Mouse (Mus musculus) 3134 (cell line): ENCODE results near the gene Ackr3.

Experiments
- DNase-seq: peaks from one replicate; pipeline ENCODE4 v3.0.0-alpha.2; 2011; ENCODE audit warnings: low spot score; ENCODE audit not compliant: insufficient read length; ENCODE audit errors: extremely low read depth

Ackr3 gene

DNA sequence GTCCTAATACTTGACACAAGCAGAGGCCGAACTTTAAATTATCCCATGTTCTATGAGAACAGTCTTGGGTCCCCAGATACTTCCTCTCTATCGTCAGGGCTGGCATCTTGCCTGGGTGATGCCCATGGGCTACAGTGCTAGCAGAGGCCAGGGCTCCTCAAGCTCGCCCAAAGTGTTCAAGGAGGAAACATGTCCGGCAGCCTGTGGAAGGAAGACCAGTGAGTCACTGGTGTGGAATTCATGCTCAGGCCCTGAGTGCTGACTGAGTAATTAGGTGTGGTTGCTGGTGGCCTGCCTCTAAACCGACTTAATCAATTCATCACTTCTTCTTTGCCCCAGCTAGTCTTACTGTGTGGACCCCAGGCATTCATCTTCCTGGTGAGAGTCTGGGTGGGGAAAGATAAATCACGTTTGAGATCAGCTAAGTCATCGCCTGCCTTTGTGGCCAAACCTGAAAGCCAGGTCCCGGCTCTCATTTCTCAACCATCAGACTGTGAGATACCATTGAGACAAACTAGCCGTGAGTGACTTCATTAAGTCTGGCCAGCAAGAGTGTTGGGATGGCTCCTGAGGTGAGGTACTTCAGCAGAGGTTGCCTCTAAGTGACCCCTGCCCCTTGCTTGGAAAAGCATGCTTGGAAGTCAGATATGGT lies 21.9 kb downstream of the Ackr3 start:
- peak; percentile 80 for DNase-seq

DNA sequence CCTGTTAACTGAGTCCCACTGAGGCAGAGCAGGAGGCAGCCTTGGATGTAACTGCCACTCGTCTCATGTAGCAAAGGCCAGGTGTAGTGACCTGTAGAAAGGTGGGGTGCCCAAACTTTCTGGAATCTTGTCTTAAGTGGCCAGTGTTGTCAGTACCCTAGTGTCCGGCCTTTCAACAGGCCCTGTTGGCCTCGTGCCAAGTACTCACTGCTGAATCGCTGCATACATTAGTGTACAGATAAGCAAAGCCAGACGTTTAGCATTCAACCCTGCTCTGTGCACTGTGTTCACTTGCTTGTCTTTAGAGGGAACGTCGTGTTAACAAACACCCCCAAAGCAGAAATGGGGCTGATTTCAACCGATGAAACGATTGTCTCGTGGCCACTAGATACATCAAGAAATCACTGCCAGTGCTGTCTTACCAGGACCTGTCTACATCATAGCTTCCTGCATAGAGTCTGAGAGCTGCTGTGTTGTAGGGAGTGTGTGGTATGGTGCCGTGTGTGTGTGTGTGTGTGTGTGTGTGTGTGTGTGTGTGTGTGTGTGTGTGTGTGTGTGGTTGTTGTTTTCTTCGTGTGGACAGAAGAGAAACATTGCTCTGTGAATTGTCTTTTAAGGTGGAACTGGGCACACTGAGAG lies 24.0 kb downstream of the Ackr3 start:
- DNase-seq: peak; percentile 50

DNA sequence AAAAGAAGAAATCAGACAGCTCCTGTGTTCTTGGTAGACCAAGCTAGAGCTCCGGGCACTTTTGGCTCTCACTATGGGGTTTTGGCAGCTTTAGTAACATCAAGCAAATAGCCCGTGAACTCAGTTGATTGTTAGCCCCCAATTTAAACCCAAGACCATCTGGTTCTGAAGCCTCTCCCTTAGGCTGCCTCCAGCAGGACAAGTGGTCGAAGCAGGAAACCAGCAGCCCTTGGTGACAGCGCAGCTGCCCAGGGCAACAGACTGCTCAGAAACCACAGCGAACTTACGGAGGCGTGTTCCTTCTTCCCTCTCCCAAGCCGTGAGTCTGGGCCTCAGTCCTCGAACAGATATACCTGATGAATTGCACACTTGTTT lies 24.5 kb downstream of the Ackr3 start:
- peak; percentile 57 for DNase-seq

DNA sequence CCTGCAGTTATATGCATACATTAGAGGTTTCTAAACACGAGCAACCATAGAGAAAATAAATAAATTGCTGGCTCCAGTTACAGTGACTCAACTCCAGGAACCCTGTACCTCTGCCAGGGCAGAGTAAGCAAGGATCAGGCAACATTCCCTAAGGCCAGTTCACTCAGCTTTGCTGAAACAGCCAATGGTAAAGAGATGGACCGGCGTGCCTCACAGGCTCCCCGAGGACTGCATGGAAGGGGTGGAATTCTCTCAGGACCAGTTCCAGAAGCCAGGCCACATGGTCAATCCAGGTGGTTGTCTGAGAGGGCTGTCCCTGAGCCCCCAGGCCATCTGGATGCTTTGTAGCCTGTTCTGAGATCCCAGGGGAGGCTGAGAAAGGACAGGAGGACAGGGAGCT lies 26.8 kb downstream of the Ackr3 start:
- peak; percentile 72 for DNase-seq

DNA sequence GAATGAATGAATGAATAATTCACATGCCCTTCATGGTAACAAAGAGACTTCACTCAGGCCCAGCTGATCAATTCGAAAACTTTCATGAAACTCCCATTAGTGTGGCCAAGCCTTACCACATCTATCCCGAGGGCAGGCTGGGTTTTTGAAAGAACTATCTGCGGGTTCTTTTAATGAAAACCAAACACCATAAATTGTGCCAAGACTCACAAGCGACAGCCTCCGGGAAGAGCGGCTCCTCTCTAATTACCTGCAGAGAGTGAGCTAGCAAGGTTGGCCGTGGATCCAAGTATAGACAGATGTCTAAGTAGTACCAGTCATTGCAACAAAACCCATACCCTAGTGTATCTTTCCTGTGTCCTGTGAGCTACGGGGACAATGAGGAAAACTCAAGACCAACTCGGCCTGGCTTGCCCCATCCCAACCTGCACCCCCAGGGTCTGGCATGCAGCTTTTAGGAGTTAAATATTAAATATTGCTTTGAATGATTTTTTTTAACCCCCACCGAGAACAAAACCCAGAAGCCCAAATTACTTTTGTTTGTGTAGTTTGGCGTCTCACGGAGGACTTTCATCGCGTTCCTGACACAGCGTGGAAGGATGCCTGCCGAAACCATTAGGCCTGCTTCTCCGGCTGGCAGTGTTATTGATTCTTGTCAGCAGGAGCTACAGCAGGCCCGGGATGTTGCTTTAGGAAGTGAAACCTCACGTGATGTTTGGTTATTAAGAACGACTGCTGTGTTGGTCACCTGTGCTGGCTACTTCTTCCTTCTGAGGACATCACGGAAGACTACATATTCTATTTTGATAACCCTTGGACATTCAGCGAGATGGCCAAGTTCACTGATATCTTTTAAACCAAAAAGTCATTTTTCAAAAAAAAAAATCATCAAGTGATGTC lies 28.1 kb downstream of the Ackr3 start:
- DNase-seq: no peak

DNA sequence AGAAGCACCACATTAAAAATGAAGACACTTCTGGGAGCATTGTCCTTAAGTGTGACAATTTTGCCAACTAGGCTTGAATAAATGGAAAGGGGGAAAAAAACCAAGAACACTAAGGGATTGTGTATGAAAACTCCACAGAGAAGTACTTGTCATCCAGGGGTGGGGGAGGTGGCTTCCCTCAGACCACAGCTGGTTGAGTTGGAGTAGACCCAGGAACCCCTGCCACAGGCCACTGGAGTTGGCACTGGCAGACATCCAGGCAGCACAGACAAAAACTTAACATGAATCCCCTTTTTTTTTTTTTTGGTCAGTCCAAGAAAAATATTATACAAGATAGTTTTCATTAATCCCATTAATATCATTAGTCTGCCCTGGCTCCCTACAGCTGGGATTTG lies 28.7 kb downstream of the Ackr3 start:
- DNase-seq: peak; percentile 76

- DNase-seq: peak; percentile 76
These were observed 30.9 kb downstream of the Ackr3 start for GRCm38 (mm10) chr1:90234620-90235054.

DNA sequence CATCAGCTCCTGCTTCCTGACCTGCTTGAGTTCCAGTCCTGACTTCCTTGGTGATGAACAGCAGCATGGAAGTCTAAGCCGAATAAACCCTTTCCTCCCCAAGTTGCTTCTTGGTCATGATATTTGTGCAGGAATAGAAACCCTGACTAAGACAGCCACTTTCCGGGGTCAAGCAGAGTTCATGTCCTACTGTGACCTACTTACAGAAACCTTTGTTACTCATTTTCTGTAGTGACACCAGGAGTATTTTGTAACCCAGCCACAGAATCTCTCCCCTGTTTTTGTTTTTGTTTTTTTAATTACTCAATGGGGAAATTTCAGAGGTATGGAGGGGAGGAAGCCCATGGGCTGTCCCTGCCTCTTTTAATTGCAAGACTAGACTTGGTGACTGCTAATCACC lies 32.9 kb downstream of the Ackr3 start:
- no peak for DNase-seq

DNA sequence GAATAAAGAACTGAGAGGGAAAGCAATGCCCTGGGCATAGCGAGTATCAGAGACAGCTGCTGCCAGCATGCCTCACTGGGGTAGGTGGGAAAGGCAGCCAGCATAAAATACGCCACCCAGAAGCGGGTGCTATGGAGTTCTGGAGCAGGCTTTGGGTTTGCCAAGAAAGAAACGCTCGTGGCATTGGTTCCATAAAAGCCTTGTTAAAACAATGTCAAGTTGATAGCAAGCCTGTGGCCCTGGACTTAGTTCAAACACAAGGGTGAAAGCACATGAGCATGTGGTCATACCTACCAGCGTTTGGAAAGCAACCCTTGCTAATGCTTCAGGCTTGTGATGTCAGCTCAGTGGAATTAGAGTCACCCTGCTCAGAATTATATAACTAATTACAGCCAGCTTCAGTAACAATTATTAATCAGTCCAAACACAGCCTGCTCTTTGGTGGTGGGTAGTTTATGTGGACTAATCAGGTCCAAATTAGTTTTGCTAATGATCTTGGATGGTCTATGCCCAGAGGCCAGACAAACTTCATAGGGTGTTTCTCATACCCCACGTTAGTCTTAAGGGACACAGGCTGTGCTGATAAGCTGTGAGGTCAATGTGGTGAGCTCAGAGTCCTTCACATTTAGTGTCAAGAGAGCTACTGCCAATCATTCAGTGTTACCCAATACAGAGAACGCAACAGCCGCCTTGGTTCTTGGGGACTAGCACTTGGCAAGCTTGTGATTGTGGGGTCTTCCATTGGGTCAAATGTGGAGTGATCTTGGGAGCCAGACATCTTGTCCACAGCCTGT lies 34.5 kb downstream of the Ackr3 start:
- no peak for DNase-seq

DNA sequence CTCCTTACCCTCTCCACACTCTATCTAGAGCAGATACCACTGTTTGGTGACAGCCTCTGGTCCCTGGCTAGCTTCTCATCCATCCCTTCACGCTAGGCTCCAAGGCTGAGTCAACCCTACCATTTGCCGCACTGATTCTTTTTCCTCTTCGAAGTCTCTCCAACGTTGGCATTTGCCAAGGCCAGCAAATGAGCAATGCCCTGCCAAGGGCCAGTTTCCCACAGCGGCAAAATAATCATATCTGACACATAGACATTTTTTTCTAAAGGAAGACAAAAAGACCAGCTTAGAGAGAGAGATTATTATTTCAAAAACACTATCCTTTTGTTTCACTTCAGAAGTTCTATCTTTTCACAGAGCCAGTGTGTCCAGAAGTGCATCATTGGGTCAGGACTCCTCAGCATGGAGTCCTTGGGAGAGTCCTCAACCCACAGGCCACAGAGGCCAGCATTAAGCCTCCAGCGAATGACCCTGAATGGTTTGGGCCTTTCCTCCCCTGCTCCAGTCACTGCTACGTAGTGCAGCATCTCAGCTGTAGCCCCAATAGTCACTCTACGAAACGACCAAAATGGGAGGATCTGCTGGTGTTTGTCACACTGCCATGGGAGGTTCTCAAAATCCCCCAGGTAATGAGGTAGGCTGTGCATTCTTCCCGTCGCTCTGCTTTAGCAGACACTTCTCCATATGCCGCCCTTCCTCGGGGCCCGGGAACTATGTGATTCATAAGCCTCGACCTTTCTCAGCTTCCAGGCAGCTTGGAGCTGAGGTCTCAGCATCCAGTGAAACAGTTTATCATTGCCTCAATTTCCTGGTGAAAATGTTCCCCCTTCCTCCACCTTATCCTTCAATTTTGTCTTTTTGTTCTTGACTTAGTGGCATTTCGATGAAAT lies 35.8 kb downstream of the Ackr3 start:
- no peak for DNase-seq

- no peak for DNase-seq
These were observed 36.5 kb downstream of the Ackr3 start for GRCm38 (mm10) chr1:90240287-90240686.

DNA sequence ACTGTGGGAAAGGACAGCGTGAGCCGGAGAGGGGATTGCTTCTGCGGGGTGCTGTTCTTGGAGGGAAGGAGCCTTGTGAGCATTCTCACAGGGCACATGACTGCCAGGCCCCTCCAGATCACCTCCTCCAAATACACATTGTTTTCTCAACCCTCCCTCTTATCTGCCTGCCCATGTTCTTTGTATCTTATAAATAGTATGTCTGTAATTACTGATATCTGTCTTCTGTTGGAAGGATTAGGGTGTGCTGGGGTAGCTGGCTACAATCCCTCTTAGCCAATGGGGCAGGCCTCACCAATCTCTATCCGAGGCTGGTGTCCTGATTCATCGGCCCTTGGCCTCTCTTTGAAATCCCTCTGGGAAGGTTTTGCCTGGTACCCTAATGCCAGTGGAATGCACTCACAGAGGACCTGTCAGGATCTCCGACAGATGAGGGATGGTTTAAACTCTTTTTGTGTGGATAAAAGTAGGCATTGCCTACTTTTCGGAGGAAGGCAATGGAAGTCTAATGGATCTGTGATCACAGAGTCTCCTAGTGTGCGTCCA lies 38.7 kb downstream of the Ackr3 start:
- DNase-seq: no peak

DNA sequence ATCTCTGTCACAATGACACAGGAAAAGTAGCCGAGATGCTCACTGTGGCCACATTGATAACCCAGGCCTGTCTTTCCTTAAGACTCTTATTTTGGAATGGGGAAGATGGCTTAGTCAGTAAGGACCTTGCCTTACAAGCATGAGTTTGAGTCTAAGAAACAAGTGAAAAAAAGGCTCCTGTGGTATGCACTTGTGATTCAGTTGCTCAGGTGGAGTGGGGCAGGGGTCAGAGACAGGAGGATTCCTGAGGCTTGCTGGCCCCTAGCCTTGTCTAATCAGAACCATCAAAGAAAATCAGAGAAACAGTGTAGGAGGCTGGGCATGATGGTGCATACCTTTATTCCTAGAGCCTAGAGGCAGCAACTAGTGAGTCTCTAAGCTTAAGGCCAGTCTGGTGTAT lies 40.8 kb downstream of the Ackr3 start:
- no peak for DNase-seq

GRCm38 (mm10) chr1:90245533-90245932 lies 41.8 kb downstream of the Ackr3 start:
- DNase-seq: no peak

GRCm38 (mm10) chr1:90246035-90246434 lies 42.3 kb downstream of the Ackr3 start:
- DNase-seq: no peak

DNA sequence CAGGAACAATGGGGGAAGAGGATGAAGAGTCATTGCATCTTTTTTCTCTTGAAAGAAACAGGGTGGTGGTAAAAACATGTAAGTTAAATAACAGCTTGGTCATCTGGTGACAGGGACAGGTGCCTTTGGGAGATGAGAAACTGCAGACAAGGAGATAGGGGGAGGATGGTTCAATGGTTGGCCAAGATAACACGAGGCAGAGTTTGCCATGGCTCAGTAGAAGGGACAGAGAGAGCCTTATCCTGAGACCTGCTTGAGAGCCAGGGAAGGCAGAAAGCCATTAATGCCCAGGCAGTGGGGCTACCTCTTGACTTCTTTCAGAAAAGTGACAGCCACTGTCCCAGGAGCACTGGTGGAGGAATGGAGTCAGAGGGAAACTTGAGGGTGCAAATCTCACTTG lies 43.0 kb downstream of the Ackr3 start:
- DNase-seq: no peak

- DNase-seq: no peak
These were observed 43.5 kb downstream of the Ackr3 start for GRCm38 (mm10) chr1:90247234-90247633.

GRCm38 (mm10) chr1:90247756-90248541 lies 44.2 kb downstream of the Ackr3 start:
- DNase-seq: no peak
